Comparison of ENCODE assay signal across 8 mouse cellular contexts in genomic region chr4:32863447-32864130, GRCm38 (mm10).
A peak's percentile ranks its signal among the peaks of the same experiment; 100 is the strongest.
DNase-seq lines count a peak whose midpoint lies in the region; ATAC-seq and TF ChIP-seq lines count a peak whose summit lies in the region.

No protein-coding gene starts in this region.

- H3K9me3 ChIP-seq in forebrain, embryonic 11.5 days (ENCODE audit: control insufficient read depth, low read length): no peaks in the 10 kb centered on the region
- H3K9me3 ChIP-seq in limb, embryonic 13.5 days: no peaks in the 10 kb centered on the region

- no peaks in the 10 kb centered on the region for H3K36me3 ChIP-seq in forebrain, embryonic 11.5 days (ENCODE audit: control insufficient read depth, insufficient read depth, low read length)
- no peaks in the 10 kb centered on the region for H3K36me3 ChIP-seq in limb, embryonic 13.5 days

- peak overlapping the region; percentile 15; the same call in 1 of the 2 replicates for H3K27ac ChIP-seq in forebrain, embryonic 11.5 days (ENCODE audit: low read depth, low read length)
- no peak overlapping the region for H3K27ac ChIP-seq in limb, embryonic 13.5 days
- peak overlapping the region; percentile 70 for H3K27ac ChIP-seq in olfactory bulb, adult 2 months (ENCODE audit: insufficient read depth, low read depth, low read length)

- TF ChIP-seq CTCF in olfactory bulb, adult 2 months (IDR thresholded peaks at IDR 0.05; ENCODE audit: insufficient read depth, low read depth, low read length): no peak

- peak; percentile 11 for DNase-seq in right cerebral cortex, postnatal 4 days
- DNase-seq in right cerebral cortex, postnatal 36 days (ENCODE audit: low spot score in 2 of 2): no peak
- peak; percentile 63 for DNase-seq in forebrain, embryonic 11.5 days (ENCODE audit: low spot score)
- no peak for DNase-seq in natural killer cell, adult 2 months (ENCODE audit: low spot score in 2 of 2)
- no peak for DNase-seq in frontal cortex, postnatal 25 days (ENCODE audit: low spot score in 2 of 2)

- peaks cover 5% of the 10 kb centered on the region; the same call in 1 of the 2 replicates for H3K27me3 ChIP-seq in forebrain, embryonic 11.5 days (ENCODE audit: control insufficient read depth, insufficient read depth, low read length)
- H3K27me3 ChIP-seq in limb, embryonic 13.5 days: peaks cover 3% of the 10 kb centered on the region; the same call in 1 of the 2 replicates

- H3K4me3 ChIP-seq in forebrain, embryonic 11.5 days (ENCODE audit: low read depth, low read length): peak overlapping the region; percentile 13; the same call in 1 of the 2 replicates
- H3K4me3 ChIP-seq in limb, embryonic 13.5 days: peak overlapping the region; percentile 25
- H3K4me3 ChIP-seq in olfactory bulb, adult 2 months (ENCODE audit: insufficient read depth, low read depth, low read length): peak overlapping the region; percentile 48

- ATAC-seq in forebrain, embryonic 11.5 days (replicated peaks; ENCODE audit: low FRiP score): peak; percentile 51; the same call in 1 of the 2 replicates
- peak; percentile 38; the same call in 1 of the 2 replicates for ATAC-seq in limb, embryonic 13.5 days (ENCODE audit: low FRiP score, low read depth)
- ATAC-seq in megakaryocyte, adult 5-6 weeks (ENCODE audit: poor library complexity, severe bottlenecking): no peak

- 16% methylated on average over 12 of the region's 12 CpGs for WGBS in forebrain, embryonic 11.5 days
- 23% methylated on average over 12 of the region's 12 CpGs for WGBS in limb, embryonic 13.5 days
- WGBS in olfactory bulb, adult 2 months: 14% methylated on average over 12 of the region's 12 CpGs

- peaks cover 30% of the 10 kb centered on the region for H3K4me1 ChIP-seq in forebrain, embryonic 11.5 days (replicated peaks; ENCODE audit: control insufficient read depth, insufficient read depth, low read length)
- H3K4me1 ChIP-seq in limb, embryonic 13.5 days: peaks cover 33% of the 10 kb centered on the region
- peaks cover 32% of the 10 kb centered on the region for H3K4me1 ChIP-seq in olfactory bulb, adult 2 months (ENCODE audit: control insufficient read depth, insufficient read depth, low read length)

- H3K9ac ChIP-seq in forebrain, embryonic 11.5 days (ENCODE audit: low read length): peak overlapping the region; percentile 43
- peak overlapping the region; percentile 39 for H3K9ac ChIP-seq in limb, embryonic 13.5 days

- H3K4me2 ChIP-seq in forebrain, embryonic 11.5 days (ENCODE audit: low read depth, low read length, severe bottlenecking): peak overlapping the region; percentile 46
- peak overlapping the region; percentile 58 for H3K4me2 ChIP-seq in limb, embryonic 13.5 days (replicated peaks)

- no peak for TF ChIP-seq POLR2A in olfactory bulb, adult 2 months (IDR thresholded peaks at IDR 0.05; ENCODE audit: insufficient read depth, low read depth, low read length)

Comparison
In these comparisons a context has a peak if more than half of its experiments do, and no peak if none do; other contexts are left out.
1. DNase-seq: peak in right cerebral cortex, postnatal 4 days (single experiment) and forebrain, embryonic 11.5 days (single experiment); none in right cerebral cortex, postnatal 36 days (0 of 2), natural killer cell, adult 2 months (0 of 2) and frontal cortex, postnatal 25 days (0 of 2).
2. Peak in every context shown above with its lines, with median percentiles within 50 percentile points of each other: H3K4me3 ChIP-seq.